Mouse (Mus musculus) brain, embryonic 14.5 days (tissue): ENCODE results near the gene Plce1.

ENCODE experiments used
- CTCF ChIP-seq: fragments of 200-500 bp; IDR thresholded peaks from 2 replicates; pipeline ENCODE4 v1.5.1; 2012; ENCODE audit warnings: inconsistent platforms, mild to moderate bottlenecking, moderate library complexity, borderline replicate concordance; ENCODE audit not compliant: insufficient read depth, insufficient read length; ENCODE audit errors: extremely low read depth
- POLR2A ChIP-seq: fragments of 200-500 bp; IDR thresholded peaks from 2 replicates; pipeline ENCODE4 v1.6.1; 2012; ENCODE audit warnings: mild to moderate bottlenecking, inconsistent platforms, borderline replicate concordance; ENCODE audit not compliant: poor library complexity, insufficient read depth, insufficient read length, severe bottlenecking; ENCODE audit errors: extremely low read depth

GRCm38 (mm10) chr19:38729264-38729663, 248.4 kb downstream of the Plce1 start:
- TF ChIP-seq CTCF (no peak), POLR2A (no peak)
